Mouse (Mus musculus) brown adipose tissue, adult 24 weeks (tissue): ENCODE data around the gene Chid1. TPM values are rescaled to one million over a fixed set of nuclear protein-coding genes. Genes with fewer than 3 reads are reported as not detected.
"Not testable (repeated sequence)": the region's sequence is repeated elsewhere in the genome, so short reads cannot be mapped to it uniquely, and the experiment has no call there.

Experiments
- H3K27ac ChIP-seq: fragments of 200-500 bp; replicated peaks from 2 replicates; pipeline ENCODE4 v1.5.1; 2012; ENCODE audit warnings: low read depth, mild to moderate bottlenecking, low read length
- H3K4me1 ChIP-seq: fragments of 200-500 bp; 2 replicates; pipeline ENCODE4 v1.6.1; 2012; ENCODE audit warnings: low read length, mixed read lengths; ENCODE audit not compliant: control insufficient read depth, insufficient read depth, insufficient read length
- H3K4me3 ChIP-seq: fragments of 200-500 bp; 2 replicates; pipeline ENCODE4 v1.5.1; 2012; ENCODE audit warnings: low read depth, mild to moderate bottlenecking, low read length, moderate library complexity; ENCODE audit not compliant: insufficient read depth
- polyA plus RNA-seq: library from polyadenylated mRNA; stranded (reverse); fragments of >200 nt; gene quantifications from 2 replicates; pipeline ENCODE4 v1.2.4, GENCODE M21; 2012; ENCODE audit not compliant: missing spikeins, insufficient read depth, insufficient read length

Gene Chid1
- polyA plus RNA-seq, 1 experiment: 13.4 TPM

DNA sequence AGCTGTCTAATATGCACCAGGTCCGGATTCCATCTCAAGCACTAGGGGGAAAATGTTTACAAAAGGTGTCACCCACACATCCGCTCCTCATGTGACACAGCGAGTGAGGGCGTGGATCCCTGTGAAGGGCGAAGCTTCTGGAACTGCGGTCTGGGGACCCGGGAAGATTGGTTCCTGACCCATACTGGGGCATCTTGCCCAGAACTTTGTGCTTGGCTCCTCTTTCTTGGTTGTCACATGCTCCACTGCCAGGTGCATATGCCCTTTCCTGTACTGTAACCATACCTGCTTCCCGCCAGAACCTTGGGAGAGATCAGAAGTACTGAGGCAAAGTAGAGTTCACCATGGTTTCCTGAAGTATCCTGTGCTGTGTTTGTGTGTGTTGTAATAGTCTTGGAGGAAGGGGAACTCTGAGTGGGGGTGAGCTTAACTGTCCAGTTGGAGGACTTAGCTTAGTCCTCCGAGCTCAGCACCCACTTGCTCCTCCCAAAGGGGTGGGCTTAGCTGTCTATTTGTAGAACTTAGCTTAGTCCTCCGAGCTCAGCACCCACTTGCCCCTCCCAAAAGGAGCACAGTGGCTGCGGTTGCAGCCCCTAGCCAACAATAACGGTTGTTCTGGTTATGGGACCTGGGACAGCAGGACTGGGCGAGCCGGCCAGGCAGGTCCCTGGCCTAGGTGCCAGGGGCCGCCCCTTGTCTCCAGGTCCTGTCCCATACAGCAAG, 79.1 kb downstream of the Chid1 start, which contains the start of gene Cracr2b:
Cracr2b (plus strand) TSS at position 704 of the 723 bp plus-strand sequence.
- H3K4me1 ChIP-seq: peaks cover 25% of the 10 kb centered on the region
- peak within 1 kb of the TSS; percentile 66 for H3K4me3 ChIP-seq
- peak within 1 kb of the TSS; percentile 90 for H3K27ac ChIP-seq

DNA sequence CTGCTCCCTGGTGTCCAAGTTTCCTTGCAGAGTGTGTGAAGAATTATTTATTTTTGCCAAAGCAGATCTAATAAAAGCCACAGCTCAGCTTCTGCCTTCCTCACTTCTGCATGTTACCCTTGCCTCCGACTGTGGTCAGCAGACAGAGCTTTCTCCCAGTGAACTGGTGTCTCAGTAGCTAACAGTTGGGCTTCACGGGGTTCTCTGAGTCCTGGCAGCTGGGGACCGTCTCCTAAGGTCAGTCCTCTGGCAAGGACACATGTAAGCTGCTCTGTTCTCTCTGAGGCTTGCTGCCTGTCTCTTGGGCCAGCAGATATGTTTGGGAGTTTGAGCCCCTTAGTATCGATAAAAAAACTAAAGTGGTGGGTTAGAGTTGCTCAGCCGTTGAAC, 79.7 kb downstream of the Chid1 start:
- peaks cover 25% of the 10 kb centered on the region for H3K4me1 ChIP-seq
- peak overlapping the region; percentile 90 for H3K27ac ChIP-seq
- H3K4me3 ChIP-seq: no peak overlapping the region

- peaks cover 25% of the 10 kb centered on the region for H3K4me1 ChIP-seq
- H3K4me3 ChIP-seq: no peak overlapping the region
- H3K27ac ChIP-seq: peak overlapping the region; percentile 9
Observed at GRCm38 (mm10) chr7:141459301-141459711, 80.4 kb downstream of the Chid1 start.

GRCm38 (mm10) chr7:141458661-141459060, 81.0 kb downstream of the Chid1 start:
- H3K4me1 ChIP-seq: peaks cover 25% of the 10 kb centered on the region
- H3K27ac ChIP-seq: peak overlapping the region; percentile 9; the same call in 1 of the 2 replicates
- no peak overlapping the region; the same call in 1 of the 2 replicates for H3K4me3 ChIP-seq

GRCm38 (mm10) chr7:141457986-141458660, 81.5 kb downstream of the Chid1 start:
- Histone ChIP-seq H3K27ac (peak overlapping the region; percentile 97), H3K4me3 (peak overlapping the region; percentile 4), H3K4me1 (peaks cover 27% of the 10 kb centered on the region)

- Histone ChIP-seq H3K4me1 (peaks cover 26% of the 10 kb centered on the region), H3K27ac (peak overlapping the region; percentile 97), H3K4me3 (peak overlapping the region; percentile 91)
Observed at GRCm38 (mm10) chr7:141457236-141457635, 82.4 kb downstream of the Chid1 start.

DNA sequence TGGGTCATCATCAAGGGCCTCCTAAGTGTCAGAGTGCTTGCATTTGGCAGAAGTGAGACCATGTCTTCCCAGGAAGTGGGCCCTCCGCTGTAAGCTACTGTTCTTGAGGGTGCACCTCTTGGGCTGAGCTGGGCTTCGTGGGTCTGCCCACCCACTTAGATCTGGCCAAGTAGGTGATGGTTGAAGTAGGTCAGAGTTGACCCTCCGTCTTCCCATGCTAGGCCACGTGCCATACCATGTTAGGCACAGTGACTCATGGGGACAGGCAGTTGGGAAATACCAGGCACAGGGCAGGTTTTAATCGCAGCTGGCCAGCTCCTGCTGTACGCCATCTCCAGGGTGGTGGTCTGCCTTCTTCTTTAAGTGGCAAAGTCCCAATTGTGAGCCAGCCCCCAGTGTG, 82.9 kb downstream of the Chid1 start:
- Histone ChIP-seq H3K27ac (peak overlapping the region; percentile 97), H3K4me1 (peaks cover 26% of the 10 kb centered on the region), H3K4me3 (peak overlapping the region; percentile 91)

DNA sequence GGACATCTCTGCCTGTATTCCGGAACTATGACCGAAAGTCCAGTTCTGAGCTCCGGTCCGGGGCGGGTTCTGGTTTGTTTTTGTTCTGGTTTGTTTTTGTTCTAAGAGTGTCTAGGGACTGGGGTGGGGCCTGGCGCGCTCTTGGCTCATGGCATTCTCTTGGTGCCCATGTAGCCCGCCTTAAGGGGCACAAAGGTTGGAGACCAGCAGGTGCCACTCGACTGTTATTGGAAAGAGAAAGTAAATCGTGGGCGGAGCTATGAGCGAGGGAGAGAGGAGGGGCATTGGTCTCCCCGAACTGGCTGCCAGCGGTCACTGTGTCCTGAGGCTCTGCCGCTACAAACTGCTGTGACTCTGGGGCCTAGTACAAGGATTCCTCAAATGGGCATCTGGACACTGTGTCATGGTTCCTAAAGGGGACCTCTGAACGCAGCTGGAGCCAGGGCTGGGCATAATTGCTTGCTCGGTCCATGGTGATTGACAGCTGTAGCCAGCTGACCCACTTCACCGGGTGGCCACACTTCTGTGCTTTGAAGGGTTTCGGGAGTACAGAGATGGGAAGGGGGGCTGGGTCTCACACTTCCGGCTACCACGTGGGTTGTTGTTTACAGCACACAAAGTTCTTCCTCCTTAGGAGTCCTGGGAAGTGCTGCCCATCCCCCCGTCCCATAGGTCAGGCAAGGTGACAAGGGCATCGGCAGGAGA, 83.9 kb downstream of the Chid1 start:
- Histone ChIP-seq H3K4me3 (peak overlapping the region; percentile 91), H3K4me1 (peaks cover 24% of the 10 kb centered on the region), H3K27ac (peak overlapping the region; percentile 97)

- Histone ChIP-seq H3K27ac (peak within 1 kb of the TSS; percentile 97), H3K4me1 (peaks cover 23% of the 10 kb centered on the region)
Observed at GRCm38 (mm10) chr7:141454967-141455551, 84.6 kb downstream of the Chid1 start, which contains the start of gene Pnpla2. Pnpla2 (plus strand) TSS chr7:141455198.

GRCm38 (mm10) chr7:141453636-141454035, 86.0 kb downstream of the Chid1 start:
- Histone ChIP-seq H3K27ac (peak overlapping the region; percentile 26), H3K4me1 (peaks cover 17% of the 10 kb centered on the region), H3K4me3 (no peak overlapping the region)

More at GRCm38 (mm10) chr7:141454967-141455551, 84.6 kb downstream of the Chid1 start, which contains the start of gene Pnpla2:
- H3K4me3 ChIP-seq: peak within 1 kb of the TSS; percentile 91

DNA sequence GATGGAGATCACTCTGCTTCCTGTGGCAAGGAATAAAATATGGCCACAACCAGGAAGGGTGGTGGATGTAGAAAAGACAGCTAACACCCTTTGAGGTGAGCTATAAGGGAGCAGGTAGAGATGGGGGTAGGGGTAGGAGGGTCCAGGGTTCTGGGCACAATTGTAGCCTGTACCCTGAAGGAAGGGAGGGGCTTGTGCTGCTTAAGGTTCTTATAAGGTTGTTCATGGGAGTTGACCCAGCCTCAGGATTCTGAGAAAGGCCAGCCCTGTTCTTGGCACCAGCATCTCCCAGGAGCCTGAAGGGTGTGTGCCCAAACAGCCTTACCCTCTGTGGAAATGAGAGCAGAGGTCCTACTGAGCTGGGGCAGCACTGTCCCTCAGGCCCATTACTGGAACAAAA, 87.7 kb downstream of the Chid1 start:
- H3K27ac ChIP-seq: peak overlapping the region; percentile 78
- peaks cover 5% of the 10 kb centered on the region for H3K4me1 ChIP-seq
- H3K4me3 ChIP-seq: no peak overlapping the region

DNA sequence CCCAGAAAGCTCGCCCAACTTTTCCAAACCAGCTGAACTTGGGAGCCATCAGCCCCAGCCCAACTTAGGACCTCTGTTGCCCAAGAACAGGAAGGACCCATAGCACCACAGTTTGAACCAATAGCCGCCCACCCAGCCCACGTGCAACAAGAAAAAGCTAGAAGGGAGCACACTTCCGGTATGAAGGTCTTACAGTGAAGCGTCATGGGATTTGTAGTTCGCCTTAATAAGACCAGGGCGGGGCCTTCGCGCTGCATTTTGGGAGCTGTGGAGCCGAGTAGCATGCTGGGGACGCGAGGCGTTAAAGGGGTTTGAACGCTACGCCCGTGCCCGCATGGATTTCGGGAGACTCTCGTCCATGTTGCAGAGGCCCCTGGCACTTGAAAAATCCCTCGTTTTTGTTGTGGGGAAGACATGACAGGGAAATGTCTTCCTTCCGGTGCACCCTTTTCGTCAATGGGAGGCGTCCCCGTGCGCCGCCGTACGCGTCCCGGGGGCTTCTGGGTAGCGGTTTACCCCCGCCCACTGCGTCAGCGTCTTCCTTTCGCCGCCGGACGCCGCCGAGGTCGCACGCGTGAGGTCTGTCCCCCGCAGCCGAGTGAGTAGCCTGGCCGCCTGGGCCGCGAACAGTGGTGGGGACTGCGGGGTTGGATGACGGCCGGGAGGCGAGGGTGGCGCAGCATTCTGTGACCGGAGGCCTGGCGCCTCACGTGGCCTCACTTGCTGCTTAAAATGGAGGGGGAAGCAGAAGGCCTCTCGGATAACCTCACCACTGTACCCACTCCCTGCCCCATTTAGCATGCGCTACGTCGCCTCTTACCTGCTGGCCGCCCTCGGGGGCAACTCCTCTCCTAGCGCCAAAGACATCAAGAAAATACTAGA, 92.3 kb downstream of the Chid1 start, which contains the start of gene Rplp2:
Rplp2 (plus strand) TSS at position 261 of the 882 bp plus-strand sequence.
- peak within 1 kb of the TSS; percentile 87 for H3K4me3 ChIP-seq
- H3K4me1 ChIP-seq: peaks cover 7% of the 10 kb centered on the region; the same call in 1 of the 2 replicates
- H3K27ac ChIP-seq: peak within 1 kb of the TSS; percentile 100

DNA sequence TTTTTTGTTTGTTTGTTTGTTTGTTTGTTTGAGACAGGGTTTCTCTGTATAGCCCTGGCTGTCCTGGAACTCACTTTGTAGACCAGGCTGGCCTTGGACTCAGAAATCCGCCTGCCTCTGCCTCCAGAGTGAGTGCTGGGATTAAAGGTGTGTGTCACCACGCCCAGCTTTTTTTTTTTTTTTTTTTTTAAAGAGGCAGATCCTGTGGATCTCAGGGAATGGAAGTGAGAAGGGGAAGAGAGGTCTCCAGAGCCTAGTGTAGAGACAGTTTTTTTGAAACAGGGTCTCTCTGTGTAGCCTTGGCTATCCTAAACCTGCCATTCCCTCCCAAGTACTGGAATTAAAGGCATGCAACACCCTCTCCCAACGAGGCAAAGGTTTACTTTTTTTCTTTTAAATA, 93.3 kb downstream of the Chid1 start:
- not testable (repeated sequence) for H3K4me1 ChIP-seq, H3K4me3 ChIP-seq, H3K27ac ChIP-seq

DNA sequence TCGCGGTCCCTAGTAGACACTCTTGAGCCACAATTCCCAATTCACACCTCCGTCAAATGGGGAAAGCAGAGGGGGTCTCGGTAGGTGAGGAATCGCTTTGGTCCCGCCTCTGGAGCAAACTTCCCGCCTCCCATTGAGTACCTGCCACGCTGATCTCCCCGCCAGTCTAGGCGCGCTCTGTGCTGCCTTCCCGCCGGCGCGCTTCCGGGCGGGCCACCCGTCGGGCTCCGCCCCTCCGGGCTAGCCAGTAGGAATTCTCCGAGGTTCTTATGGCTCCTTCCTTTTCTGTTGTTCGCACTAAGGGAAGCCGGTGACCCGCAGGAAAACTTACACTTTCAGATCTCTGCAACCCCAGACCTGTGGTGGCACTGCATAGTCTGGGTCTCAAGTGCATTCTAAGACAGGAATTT, 95.8 kb downstream of the Chid1 start, which contains the start of gene Pidd1:
Pidd1 (minus strand) TSS at position 198 of the 410 bp plus-strand sequence.
- H3K4me3 ChIP-seq: peak within 1 kb of the TSS; percentile 48
- H3K27ac ChIP-seq: peak within 1 kb of the TSS; percentile 53; the same call in 1 of the 2 replicates

More for the DNA sequence above, 95.8 kb downstream of the Chid1 start, which contains the start of gene Pidd1:
- peaks cover 7% of the 10 kb centered on the region; the same call in 1 of the 2 replicates for H3K4me1 ChIP-seq
